Mouse (Mus musculus) yolk sac, embryonic 10.5 days (tissue): Measurements from ENCODE around the gene Med20.

ENCODE experiments used
- DNase-seq: peaks from one replicate; pipeline ENCODE4 v3.0.0-alpha.2; 2017; ENCODE audit warnings: low spot score

Gene Med20

GRCm38 (mm10) chr17:47610849-47611660, at the start of gene Med20, which contains the start of the genes Bysl and Gm20517:
Med20 (plus strand) TSS chr17:47611582.
Bysl (minus strand) TSS chr17:47611492.
Gm20517 (plus strand) TSS chr17:47611589.
- peak; percentile 97 for DNase-seq

- DNase-seq = no peak
Measured at GRCm38 (mm10) chr17:47562875-47563274, 48.5 kb upstream of the Med20 start.

GRCm38 (mm10) chr17:47564612-47565011, 46.8 kb upstream of the Med20 start:
- no peak for DNase-seq

GRCm38 (mm10) chr17:47566133-47566532, 45.2 kb upstream of the Med20 start:
- DNase-seq = no peak

- peak; percentile 27 for DNase-seq
Measured at GRCm38 (mm10) chr17:47567271-47567670, 44.1 kb upstream of the Med20 start.

GRCm38 (mm10) chr17:47568389-47568788, 43.0 kb upstream of the Med20 start:
- DNase-seq = no peak

- no peak for DNase-seq
Measured at GRCm38 (mm10) chr17:47568951-47569527, 42.3 kb upstream of the Med20 start.

GRCm38 (mm10) chr17:47571621-47572020, 39.8 kb upstream of the Med20 start:
- DNase-seq = peak; percentile 73

- DNase-seq = no peak
Measured at GRCm38 (mm10) chr17:47572436-47572835, 38.9 kb upstream of the Med20 start.

- DNase-seq = no peak
Measured at GRCm38 (mm10) chr17:47574028-47574427, 37.4 kb upstream of the Med20 start.

GRCm38 (mm10) chr17:47574830-47575229, 36.6 kb upstream of the Med20 start:
- no peak for DNase-seq

GRCm38 (mm10) chr17:47578655-47579054, 32.7 kb upstream of the Med20 start:
- DNase-seq = no peak

GRCm38 (mm10) chr17:47580962-47581361, 30.4 kb upstream of the Med20 start:
- DNase-seq = no peak

GRCm38 (mm10) chr17:47588517-47588916, 22.9 kb upstream of the Med20 start:
- DNase-seq = no peak

- no peak for DNase-seq
Measured at GRCm38 (mm10) chr17:47591073-47591472, 20.3 kb upstream of the Med20 start.

- DNase-seq = peak; percentile 92
Measured at GRCm38 (mm10) chr17:47593215-47593853, 18.0 kb upstream of the Med20 start.

GRCm38 (mm10) chr17:47593854-47594182, 17.6 kb upstream of the Med20 start:
- DNase-seq = no peak

GRCm38 (mm10) chr17:47594183-47594968, 17.0 kb upstream of the Med20 start:
- DNase-seq = peak; percentile 77

GRCm38 (mm10) chr17:47594969-47595247, 16.5 kb upstream of the Med20 start:
- DNase-seq = no peak

GRCm38 (mm10) chr17:47595248-47596161, 15.9 kb upstream of the Med20 start:
- peak; percentile 83 for DNase-seq

GRCm38 (mm10) chr17:47596162-47596838, 15.1 kb upstream of the Med20 start:
- no peak for DNase-seq
